Mouse (Mus musculus) ES-Bruce4 (cell line): ENCODE data around the gene S100b. TPM values are rescaled to one million over a fixed set of nuclear protein-coding genes. Genes with fewer than 3 reads are reported as not detected.

ENCODE experiments used
- H3K27ac ChIP-seq: 2 replicates; pipeline ENCODE4 v1.5.1; 2012; ENCODE audit warnings: low read length, inconsistent platforms; ENCODE audit not compliant: insufficient read depth
- H3K27me3 ChIP-seq: 2 replicates; pipeline ENCODE4 v1.6.1; 2012; ENCODE audit warnings: mild to moderate bottlenecking, low read length, inconsistent platforms; ENCODE audit not compliant: control insufficient read depth, poor library complexity, insufficient read depth, severe bottlenecking
- H3K36me3 ChIP-seq: 2 replicates; pipeline ENCODE4 v1.6.1; 2012; ENCODE audit warnings: inconsistent platforms, mild to moderate bottlenecking, low read length, moderate library complexity; ENCODE audit not compliant: control insufficient read depth, poor library complexity, insufficient read depth, severe bottlenecking
- H3K4me1 ChIP-seq: one replicate; pipeline ENCODE4 v1.8.1; 2011; ENCODE audit warnings: low read length; ENCODE audit not compliant: control insufficient read depth, insufficient read depth
- H3K4me3 ChIP-seq: 2 replicates; pipeline ENCODE4 v1.5.1; 2011; ENCODE audit warnings: low read depth, mild to moderate bottlenecking, low read length
- H3K9ac ChIP-seq: 2 replicates; pipeline ENCODE4 v1.6.1; 2012; ENCODE audit warnings: low read depth, mild to moderate bottlenecking, inconsistent platforms; ENCODE audit not compliant: poor library complexity, severe bottlenecking
- H3K9me3 ChIP-seq: replicated peaks from 2 replicates; pipeline ENCODE4 v1.6.1; 2012; ENCODE audit warnings: mild to moderate bottlenecking, low read length, inconsistent platforms; ENCODE audit not compliant: control insufficient read depth, poor library complexity, insufficient read depth, severe bottlenecking
- CTCF ChIP-seq: IDR thresholded peaks from one replicate; pipeline ENCODE4 v1.8.1; 2011; ENCODE audit warnings: low read depth, low read length
- EP300 ChIP-seq: IDR thresholded peaks from 2 replicates; pipeline ENCODE4 v1.6.1; 2011; ENCODE audit warnings: low read depth, low read length; ENCODE audit not compliant: insufficient read depth
- POLR2A ChIP-seq: IDR thresholded peaks from one replicate; pipeline ENCODE4 v1.8.1; 2011; ENCODE audit warnings: low read length; ENCODE audit not compliant: insufficient read depth
- polyA plus RNA-seq: library from polyadenylated mRNA; stranded (reverse); fragments of >200 nt; gene quantifications from 2 replicates; pipeline ENCODE4 v1.2.4, GENCODE M21; 2011; ENCODE audit warnings: low read depth; ENCODE audit not compliant: missing spikeins, insufficient read depth, insufficient read length

The S100b gene
- polyA plus RNA-seq, 1 experiment = not detected

GRCm38 (mm10) chr10:76255617-76256016 lies 2.0 kb downstream of the S100b start:
- Histone ChIP-seq H3K4me1 (no peaks in the 10 kb centered on the region), H3K27ac (no peak overlapping the region), H3K4me3 (no peak overlapping the region), H3K9me3 (no peaks in the 10 kb centered on the region), H3K9ac (no peak overlapping the region), H3K27me3 (no peaks in the 10 kb centered on the region), H3K36me3 (no peaks in the 10 kb centered on the region)
- TF ChIP-seq EP300 = no peak
- TF ChIP-seq CTCF = no peak
- TF ChIP-seq POLR2A = no peak

DNA sequence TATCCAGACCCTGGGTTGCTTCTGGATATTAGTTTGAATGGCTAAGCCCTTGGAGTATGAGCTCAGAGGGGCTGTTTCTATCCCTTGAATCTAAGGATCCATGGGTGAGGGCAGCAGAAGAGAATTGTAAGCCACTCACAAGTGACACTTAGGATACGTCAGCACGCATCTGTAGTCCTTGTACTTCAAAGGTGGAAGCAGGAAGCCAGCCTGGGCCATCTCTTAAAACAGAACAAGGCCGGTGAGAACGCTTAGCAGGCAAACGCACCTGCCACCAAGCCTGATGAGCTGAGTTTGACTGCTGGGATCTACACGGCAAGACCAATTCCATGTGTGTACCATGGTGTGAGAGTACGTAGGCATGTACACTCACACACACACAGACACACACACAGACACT lies 3.6 kb downstream of the S100b start:
- no peak overlapping the region for H3K4me3 ChIP-seq
- H3K9me3 ChIP-seq = no peaks in the 10 kb centered on the region
- no peaks in the 10 kb centered on the region for H3K27me3 ChIP-seq
- TF ChIP-seq EP300 (no peak), CTCF (no peak), POLR2A (no peak)
- H3K9ac ChIP-seq = no peak overlapping the region
- H3K4me1 ChIP-seq = no peaks in the 10 kb centered on the region
- H3K36me3 ChIP-seq = no peaks in the 10 kb centered on the region
- H3K27ac ChIP-seq = no peak overlapping the region

- Histone ChIP-seq H3K4me3 (no peak overlapping the region), H3K4me1 (no peaks in the 10 kb centered on the region), H3K27ac (no peak overlapping the region), H3K9ac (no peak overlapping the region), H3K36me3 (no peaks in the 10 kb centered on the region), H3K9me3 (no peaks in the 10 kb centered on the region), H3K27me3 (no peaks in the 10 kb centered on the region)
- TF ChIP-seq POLR2A (no peak), CTCF (no peak), EP300 (no peak)
Observed at GRCm38 (mm10) chr10:76257719-76258390, 4.2 kb downstream of the S100b start.

DNA sequence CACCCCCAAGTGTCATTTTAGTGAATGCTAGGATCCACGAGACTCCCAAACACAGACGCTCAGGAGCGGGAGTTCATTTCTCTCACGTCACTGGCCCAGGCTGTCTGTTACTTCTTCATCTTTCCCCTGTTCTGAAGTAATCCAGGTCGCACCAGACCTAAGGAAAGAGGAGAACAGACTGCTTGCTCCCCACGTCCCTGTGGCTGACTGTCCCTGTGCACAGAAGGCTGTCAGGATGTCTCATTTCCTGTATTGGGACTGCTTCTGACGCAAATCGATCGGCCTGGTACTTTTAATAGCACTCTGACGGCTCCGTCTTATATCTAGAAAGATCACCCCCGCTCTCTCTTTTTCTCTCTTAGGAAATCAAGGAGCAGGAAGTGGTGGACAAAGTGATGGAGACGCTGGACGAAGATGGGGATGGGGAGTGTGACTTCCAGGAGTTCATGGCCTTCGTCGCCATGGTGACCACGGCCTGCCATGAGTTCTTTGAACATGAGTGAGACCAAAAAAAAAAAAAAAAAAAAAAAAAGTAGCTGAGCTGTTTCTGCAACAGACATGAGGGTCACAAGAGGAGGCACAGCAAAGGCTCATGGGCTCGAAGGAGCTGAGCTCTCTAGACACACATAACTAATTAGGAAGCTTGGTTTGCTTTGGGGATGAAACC lies 6.0 kb downstream of the S100b start:
- no peak for TF ChIP-seq EP300
- TF ChIP-seq CTCF = no peak
- TF ChIP-seq POLR2A = no peak
- Histone ChIP-seq H3K9me3 (no peaks in the 10 kb centered on the region), H3K4me3 (no peak overlapping the region), H3K36me3 (no peaks in the 10 kb centered on the region), H3K27me3 (no peaks in the 10 kb centered on the region), H3K27ac (no peak overlapping the region), H3K4me1 (no peaks in the 10 kb centered on the region), H3K9ac (no peak overlapping the region)

- H3K4me3 ChIP-seq = no peak overlapping the region
- H3K9ac ChIP-seq = no peak overlapping the region
- TF ChIP-seq EP300 (no peak), POLR2A (no peak), CTCF (no peak)
- no peaks in the 10 kb centered on the region for H3K4me1 ChIP-seq
- H3K27me3 ChIP-seq = no peaks in the 10 kb centered on the region
- no peaks in the 10 kb centered on the region for H3K36me3 ChIP-seq
- no peaks in the 10 kb centered on the region for H3K9me3 ChIP-seq
- no peak overlapping the region for H3K27ac ChIP-seq
Observed at GRCm38 (mm10) chr10:76260358-76261059, 6.9 kb downstream of the S100b start.

GRCm38 (mm10) chr10:76261447-76261846 lies 7.8 kb downstream of the S100b start:
- Histone ChIP-seq H3K4me3 (no peak overlapping the region), H3K27ac (no peak overlapping the region), H3K27me3 (no peaks in the 10 kb centered on the region), H3K9me3 (no peaks in the 10 kb centered on the region), H3K36me3 (no peaks in the 10 kb centered on the region), H3K4me1 (no peaks in the 10 kb centered on the region), H3K9ac (no peak overlapping the region)
- TF ChIP-seq EP300 (no peak), CTCF (no peak)
